Comparison of ENCODE assay signal across 18 mouse cellular contexts in the genomic region with DNA sequence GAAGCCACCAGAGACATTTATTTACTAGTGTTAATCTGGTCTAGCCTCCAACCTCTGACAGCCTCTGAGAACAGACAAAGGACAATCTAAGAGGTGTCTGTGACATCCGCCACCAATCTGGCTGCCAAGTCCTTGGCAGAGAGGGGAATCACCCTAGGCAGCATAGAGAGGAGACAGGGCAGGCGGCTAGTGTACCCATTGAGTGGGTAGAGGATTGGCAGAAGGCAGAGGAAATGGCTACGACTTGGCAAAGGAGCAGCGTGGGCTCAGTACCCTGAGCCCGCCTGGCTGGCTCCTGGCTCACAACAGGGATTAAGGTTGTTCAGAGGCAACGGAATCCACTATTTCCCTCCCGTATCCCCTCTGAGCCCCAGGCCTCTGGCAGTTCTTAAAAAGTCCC. TPM values are rescaled to one million over a fixed set of nuclear protein-coding genes. Genes with fewer than 3 reads are reported as not detected.
DNase-seq lines count a peak whose midpoint lies in the region; ATAC-seq lines count a peak whose summit lies in the region.
"Had no signal": no experiment of that assay in that cellular context is flagged by ENCODE, and none has a peak within 500 bp of the region (broad histone marks: within the 10 kb centered on the region; RNA-seq: fewer than 3 reads in every experiment).

No protein-coding gene starts in this region.

- H3K27me3 ChIP-seq in forebrain, embryonic 14.5 days (replicated peaks; ENCODE audit: control insufficient read depth, insufficient read depth, low read length): no peaks in the 10 kb centered on the region
- H3K27me3 ChIP-seq in forebrain, embryonic 11.5 days (ENCODE audit: control insufficient read depth, insufficient read depth, low read length): no peaks in the 10 kb centered on the region
- no peaks in the 10 kb centered on the region for H3K27me3 ChIP-seq in hindbrain, embryonic 16.5 days (replicated peaks; ENCODE audit: control insufficient read depth, insufficient read depth, low read length)
- H3K27me3 ChIP-seq in hindbrain, embryonic 12.5 days: no peaks in the 10 kb centered on the region
- no peaks in the 10 kb centered on the region for H3K27me3 ChIP-seq in liver, embryonic 13.5 days
- H3K27me3 ChIP-seq: embryonic facial prominence, embryonic 15.5 days had no signal

- WGBS in forebrain, embryonic 14.5 days: 27% methylated on average over 7 of the region's 7 CpGs
- WGBS in forebrain, embryonic 11.5 days: 28% methylated on average over 7 of the region's 7 CpGs
- 41% methylated on average over 7 of the region's 7 CpGs for WGBS in hindbrain, embryonic 16.5 days
- 56% methylated on average over 7 of the region's 7 CpGs for whole genome bisulfite sequencing in hindbrain, embryonic 12.5 days
- 53% methylated on average over 7 of the region's 7 CpGs for WGBS in liver, embryonic 13.5 days (ENCODE audit: insufficient replicate concordance)
- 85% methylated on average over 7 of the region's 7 CpGs for WGBS in macrophage (ENCODE audit: missing documents)

- peak; percentile 33 for DNase-seq in forebrain, embryonic 14.5 days (ENCODE audit: low spot score)
- no peak for DNase-seq in forebrain, embryonic 11.5 days (ENCODE audit: low spot score)
- no peak for DNase-seq in liver, embryonic 13.5 days
- no peak for DNase-seq in liver
- DNase-seq in ovary, postnatal 10 days (ENCODE audit: low spot score): no peak
- DNase-seq: adrenal gland, adult 2 months; heart, postnatal 14 days; lung, postnatal 14 days; spleen, adult 18-20 months; thymus, postnatal 25 days had no signal

- H3K4me2 ChIP-seq in forebrain, embryonic 14.5 days (ENCODE audit: low read length): no peak overlapping the region
- H3K4me2 ChIP-seq in forebrain, embryonic 11.5 days (ENCODE audit: low read depth, low read length, severe bottlenecking): no peak overlapping the region
- H3K4me2 ChIP-seq in hindbrain, embryonic 16.5 days (ENCODE audit: low read length): no peak overlapping the region
- no peak overlapping the region for H3K4me2 ChIP-seq in hindbrain, embryonic 12.5 days (replicated peaks)
- no peak overlapping the region for H3K4me2 ChIP-seq in liver, embryonic 13.5 days
- H3K4me2 ChIP-seq: embryonic facial prominence, embryonic 15.5 days; liver, embryonic 11.5 days; midbrain, embryonic 12.5 days had no signal

- H3K4me3 ChIP-seq in forebrain, embryonic 14.5 days (ENCODE audit: low read depth, low read length): no peak overlapping the region
- no peak overlapping the region for H3K4me3 ChIP-seq in forebrain, embryonic 11.5 days (ENCODE audit: low read depth, low read length)
- no peak overlapping the region for H3K4me3 ChIP-seq in hindbrain, embryonic 16.5 days (ENCODE audit: low read length)
- no peak overlapping the region for H3K4me3 ChIP-seq in hindbrain, embryonic 12.5 days
- H3K4me3 ChIP-seq in liver, embryonic 13.5 days (replicated peaks): no peak overlapping the region
- H3K4me3 ChIP-seq in macrophage (ENCODE audit: inconsistent target): no peak overlapping the region
- H3K4me3 ChIP-seq: embryonic facial prominence, embryonic 15.5 days; midbrain, embryonic 12.5 days had no signal

- no peak overlapping the region for H3K9ac ChIP-seq in forebrain, embryonic 14.5 days (ENCODE audit: low read length)
- no peak overlapping the region for H3K9ac ChIP-seq in forebrain, embryonic 11.5 days (ENCODE audit: low read length)
- H3K9ac ChIP-seq in hindbrain, embryonic 16.5 days (ENCODE audit: low read depth, low read length): no peak overlapping the region
- H3K9ac ChIP-seq in hindbrain, embryonic 12.5 days: no peak overlapping the region
- H3K9ac ChIP-seq in liver, embryonic 13.5 days: no peak overlapping the region
- H3K9ac ChIP-seq: embryonic facial prominence, embryonic 15.5 days; midbrain, embryonic 12.5 days had no signal

- no peak for ATAC-seq in forebrain, embryonic 14.5 days
- ATAC-seq in forebrain, embryonic 11.5 days (replicated peaks; ENCODE audit: low FRiP score): no peak
- ATAC-seq in hindbrain, embryonic 16.5 days: peak; percentile 72
- no peak for ATAC-seq in hindbrain, embryonic 12.5 days (ENCODE audit: low FRiP score)
- no peak for ATAC-seq in liver, embryonic 13.5 days (ENCODE audit: low read depth)
- ATAC-seq: intestine, postnatal 0 days had no signal

- H3K27ac ChIP-seq in forebrain, embryonic 14.5 days (ENCODE audit: low read depth, low read length): no peak overlapping the region
- no peak overlapping the region for H3K27ac ChIP-seq in forebrain, embryonic 11.5 days (ENCODE audit: low read depth, low read length)
- H3K27ac ChIP-seq in hindbrain, embryonic 16.5 days (ENCODE audit: low read depth, low read length): peak overlapping the region; percentile 13; the same call in 1 of the 2 replicates
- no peak overlapping the region for H3K27ac ChIP-seq in hindbrain, embryonic 12.5 days
- H3K27ac ChIP-seq in liver, embryonic 13.5 days: 0 out of 2 replicates have a peak overlapping the region, but pooled peaks have one; percentile 34
- H3K27ac ChIP-seq in macrophage: peak overlapping the region; percentile 100
- H3K27ac ChIP-seq: embryonic facial prominence, embryonic 15.5 days; midbrain, embryonic 12.5 days; stomach, postnatal 0 days had no signal

- no peaks in the 10 kb centered on the region for H3K9me3 ChIP-seq in forebrain, embryonic 14.5 days (replicated peaks; ENCODE audit: control insufficient read depth, low read length)
- H3K9me3 ChIP-seq in forebrain, embryonic 11.5 days (ENCODE audit: control insufficient read depth, low read length): no peaks in the 10 kb centered on the region
- H3K9me3 ChIP-seq in hindbrain, embryonic 16.5 days (ENCODE audit: control insufficient read depth, low read length): no peaks in the 10 kb centered on the region
- H3K9me3 ChIP-seq in hindbrain, embryonic 12.5 days (replicated peaks): no peaks in the 10 kb centered on the region
- no peaks in the 10 kb centered on the region for H3K9me3 ChIP-seq in liver, embryonic 13.5 days (replicated peaks)
- H3K9me3 ChIP-seq: embryonic facial prominence, embryonic 15.5 days; midbrain, embryonic 12.5 days had no signal

- no peaks in the 10 kb centered on the region for H3K36me3 ChIP-seq in forebrain, embryonic 14.5 days (ENCODE audit: control insufficient read depth, insufficient read depth, low read length)
- no peaks in the 10 kb centered on the region for H3K36me3 ChIP-seq in forebrain, embryonic 11.5 days (ENCODE audit: control insufficient read depth, insufficient read depth, low read length)
- H3K36me3 ChIP-seq in hindbrain, embryonic 16.5 days (ENCODE audit: control insufficient read depth, insufficient read depth, low read length): no peaks in the 10 kb centered on the region
- no peaks in the 10 kb centered on the region for H3K36me3 ChIP-seq in hindbrain, embryonic 12.5 days
- no peaks in the 10 kb centered on the region for H3K36me3 ChIP-seq in liver, embryonic 13.5 days
- H3K36me3 ChIP-seq in macrophage (ENCODE audit: inconsistent target): no peaks in the 10 kb centered on the region
- H3K36me3 ChIP-seq: embryonic facial prominence, embryonic 15.5 days; midbrain, embryonic 12.5 days had no signal

- peaks cover 13% of the 10 kb centered on the region; the same call in 1 of the 2 replicates for H3K4me1 ChIP-seq in forebrain, embryonic 14.5 days (ENCODE audit: control insufficient read depth, insufficient read depth, low read length)
- H3K4me1 ChIP-seq in forebrain, embryonic 11.5 days (replicated peaks; ENCODE audit: control insufficient read depth, insufficient read depth, low read length): peaks cover 5% of the 10 kb centered on the region; the same call in 1 of the 2 replicates
- peaks cover 17% of the 10 kb centered on the region for H3K4me1 ChIP-seq in hindbrain, embryonic 16.5 days (ENCODE audit: control insufficient read depth, insufficient read depth, low read depth, low read length)
- H3K4me1 ChIP-seq in hindbrain, embryonic 12.5 days: peaks cover 20% of the 10 kb centered on the region
- peaks cover 3% of the 10 kb centered on the region; the same call in 1 of the 2 replicates for H3K4me1 ChIP-seq in liver, embryonic 13.5 days (replicated peaks)

- H3K79me2 ChIP-seq in macrophage (ENCODE audit: inconsistent target): peaks cover 73% of the 10 kb centered on the region

RNA-seq across cellular contexts. Expression of a gene that starts 12.0 kb away (rescaled TPM):
- 26.1 and 38.3 TPM in 2 replicates for polyA plus RNA-seq in forebrain, embryonic 14.5 days (2014; fragmentation: Nextera tagmentation; extraction: Ambion mirVana)
- 23.4 and 26.9 TPM in 2 replicates for polyA plus RNA-seq in forebrain, embryonic 11.5 days (2014; fragmentation: Nextera tagmentation; extraction: Ambion mirVana)
- polyA plus RNA-seq in hindbrain, embryonic 16.5 days (2015; fragmentation: Nextera tagmentation; extraction: Ambion mirVana): 48.8 and 50.1 TPM in 2 replicates
- 35.9 and 41.0 TPM in 2 replicates for polyA plus RNA-seq in hindbrain, embryonic 12.5 days (2016; fragmentation: Nextera tagmentation; extraction: Ambion mirVana)
- 1.1 and 1.8 TPM in 2 replicates for polyA plus RNA-seq in liver, embryonic 13.5 days (2015; fragmentation: Nextera tagmentation; extraction: Ambion mirVana)
- total RNA-seq in macrophage (2018; cell fraction: chromatin; rRNA removed): 100 to 1,000 TPM in 23 of 26 experiments, 10 to 100 TPM in 3; 59.0 to 292 (median 135) TPM
- 10 to 100 TPM; 16.1 to 57.6 (median 32.9) TPM for total RNA-seq in macrophage (2018; cell fraction: cytosol; rRNA removed)
- 100 to 1,000 TPM in 6 of 26 experiments, 10 to 100 TPM in 20; 40.7 to 174 (median 60.5) TPM for total RNA-seq in macrophage (2018; cell fraction: nucleus; rRNA removed)
- polyA plus RNA-seq in macrophage (2018): 23.0 to 33.0 TPM (median 24.1 TPM) in 3 replicates

Comparison
In these comparisons a context has a peak if more than half of its experiments do, and no peak if none do; other contexts are left out.
1. H3K27ac ChIP-seq: peak in hindbrain, embryonic 16.5 days (single experiment), liver, embryonic 13.5 days (single experiment) and macrophage (single experiment); none in forebrain, embryonic 14.5 days (single experiment), forebrain, embryonic 11.5 days (single experiment) and hindbrain, embryonic 12.5 days (single experiment).